Mouse (Mus musculus) gastrocnemius, adult 2 months (tissue): ENCODE data around the gene Bcl2l13. TPM values are rescaled to one million over a fixed set of nuclear protein-coding genes. Genes with fewer than 3 reads are reported as not detected.
"Not testable (repeated sequence)": the region's sequence is repeated elsewhere in the genome, so short reads cannot be mapped to it uniquely, and the experiment has no call there.

Experiments used
- DNase-seq: peaks from one replicate; pipeline ENCODE4 v3.0.0; 2022
- H3K27ac ChIP-seq: fragments of 200-600 bp; 2 replicates; pipeline ENCODE4 v1.8.1; 2022; ENCODE audit warnings: mild to moderate bottlenecking
- H3K4me3 ChIP-seq: fragments of 200-600 bp; 2 replicates; pipeline ENCODE4 v1.8.1; 2022; ENCODE audit warnings: mild to moderate bottlenecking, moderate library complexity
- CTCF ChIP-seq: fragments of 200-600 bp; IDR thresholded peaks from 2 replicates; pipeline ENCODE4 v1.8.1; 2022; ENCODE audit warnings: antibody characterized with exemption, mild to moderate bottlenecking, moderate library complexity
- intact Hi-C: fragments of 180-260 bp; cut with DNase I; formaldehyde crosslinking; loops from one replicate; pipeline ENCODE4 v1.15.1; 2025
- total RNA-seq, 2 experiments: library from RNA; stranded (reverse); gene quantifications; 2 replicates each; pipeline ENCODE4 v1.2.3; 2021

The Bcl2l13 gene
- total RNA-seq, 2 experiments from 2014 or later: 65.3 to 74.2 TPM

DNA sequence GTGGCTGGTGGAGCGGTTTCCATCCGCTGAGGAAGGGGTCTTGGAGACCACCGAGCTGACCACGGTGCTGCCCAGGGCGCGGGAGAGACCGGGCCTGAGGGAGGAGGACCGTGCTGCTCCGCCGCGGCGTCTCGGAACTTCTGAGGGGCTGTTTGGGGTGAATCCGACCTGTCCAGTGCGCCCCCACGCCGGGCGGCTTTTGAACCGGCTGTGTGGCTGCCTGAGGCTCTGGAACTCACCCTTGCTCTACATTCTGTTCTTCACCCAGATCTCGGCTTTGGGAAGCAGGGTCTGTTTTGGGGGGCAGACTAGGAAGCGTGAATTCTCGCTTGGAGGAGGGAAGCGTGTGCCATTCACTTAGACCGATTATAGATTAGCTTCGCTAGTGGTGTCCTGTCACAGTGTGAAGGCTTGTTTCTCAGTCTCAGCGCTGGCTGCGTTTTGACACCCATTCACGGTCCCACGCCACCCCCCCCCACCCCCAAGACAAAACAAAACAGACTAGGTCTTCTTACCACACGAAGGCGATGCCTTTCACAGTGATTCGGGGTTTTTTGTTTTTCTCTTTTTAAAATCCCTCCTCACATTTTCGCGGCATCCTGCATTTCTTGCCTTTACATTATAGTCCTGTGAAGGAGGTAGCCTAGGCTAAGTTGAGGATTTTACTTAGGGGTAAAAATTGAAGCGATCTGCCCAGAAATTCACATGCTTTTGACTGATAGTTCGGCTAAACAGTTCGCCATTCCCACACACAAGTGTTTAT, 558 bp downstream of the Bcl2l13 start:
- no peak for TF ChIP-seq CTCF
- Histone ChIP-seq H3K27ac (peak overlapping the region; percentile 95), H3K4me3 (peak overlapping the region; percentile 94)
- no peak for DNase-seq
- intact Hi-C loops: no loop called here

DNA sequence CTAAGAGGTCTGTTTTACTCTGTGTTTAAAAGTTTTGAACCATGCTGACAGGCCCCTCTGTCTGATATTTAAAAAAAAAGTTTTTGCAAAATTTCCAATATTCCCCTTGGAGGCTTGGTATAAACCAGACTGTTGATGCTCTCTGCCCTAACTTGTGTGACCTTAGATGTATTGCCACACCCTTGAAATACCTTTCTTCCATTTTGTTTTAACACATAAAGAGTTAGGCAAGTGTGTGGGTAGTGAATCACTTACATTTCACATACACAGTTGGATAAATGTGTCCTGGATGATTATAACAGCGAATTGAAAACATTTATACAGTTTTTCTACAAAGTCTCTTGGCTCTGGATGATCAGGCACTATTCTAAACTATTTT, 1.1 kb downstream of the Bcl2l13 start:
- Histone ChIP-seq H3K4me3 (peak overlapping the region; percentile 94), H3K27ac (peak overlapping the region; percentile 95)
- no peak for TF ChIP-seq CTCF
- intact Hi-C loops: no loop called here
- no peak for DNase-seq

DNA sequence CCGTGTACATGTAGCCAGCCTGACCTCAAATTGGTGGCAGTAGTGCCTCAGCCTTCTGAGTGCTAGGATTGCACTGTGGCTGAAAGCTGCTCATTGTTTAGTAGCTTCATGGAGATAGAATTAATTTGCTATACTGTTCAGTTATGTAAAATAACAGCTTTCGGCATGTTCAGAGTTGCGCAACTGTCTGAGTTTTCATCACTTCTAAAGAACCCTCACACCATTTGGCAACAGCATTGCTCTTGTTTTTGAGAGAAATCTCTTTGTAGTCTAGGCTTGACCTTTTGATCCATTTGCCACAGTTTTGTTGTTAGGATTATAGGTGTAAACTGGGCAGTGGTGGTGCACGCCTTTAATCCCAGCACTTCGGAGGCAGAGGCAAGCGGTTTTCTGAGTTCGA, 4.2 kb downstream of the Bcl2l13 start:
- DNase-seq: no peak
- TF ChIP-seq CTCF: no peak
- Histone ChIP-seq H3K4me3 (no peak overlapping the region), H3K27ac (no peak overlapping the region)
- intact Hi-C loops: no loop called here

DNA sequence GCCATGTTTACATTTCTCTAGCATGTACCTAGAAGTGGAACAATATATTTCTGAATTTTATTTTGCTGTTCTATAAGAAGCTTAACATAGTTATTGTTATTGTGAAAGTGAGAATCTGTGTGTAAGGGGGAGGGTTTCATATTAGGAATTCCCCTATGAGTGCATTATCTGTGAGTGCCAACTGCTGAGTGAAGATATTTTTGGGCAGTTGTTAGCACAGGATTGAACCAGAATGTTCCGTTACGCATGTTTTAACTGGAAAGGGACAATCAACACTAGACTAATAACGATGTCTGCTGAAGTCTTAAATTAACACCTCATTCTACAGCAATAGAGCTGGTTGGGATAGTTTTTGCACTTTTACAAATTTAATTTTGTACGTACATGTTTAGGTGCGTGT, 5.7 kb downstream of the Bcl2l13 start:
- H3K27ac ChIP-seq: no peak overlapping the region
- DNase-seq: no peak

DNA sequence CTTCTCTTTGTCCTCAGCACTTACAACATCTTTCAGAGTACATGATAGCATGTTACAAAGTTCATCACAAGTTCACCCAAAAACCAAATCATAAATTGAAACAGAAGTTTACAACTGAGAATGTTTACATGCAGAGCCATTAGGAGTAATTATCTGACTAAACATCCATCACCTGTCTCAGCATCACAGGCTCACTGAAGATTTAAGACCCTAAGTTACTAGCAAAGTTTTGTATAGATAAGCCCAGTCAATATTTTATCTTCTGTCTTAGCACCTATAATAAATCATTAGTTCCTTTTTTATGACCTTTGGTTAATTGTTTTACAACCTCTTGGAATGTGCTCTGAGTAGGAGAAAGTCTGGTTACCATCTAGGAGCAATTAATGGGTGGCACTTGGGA, 14.7 kb downstream of the Bcl2l13 start:
- H3K27ac ChIP-seq, intact Hi-C loops, H3K4me3 ChIP-seq, DNase-seq: not testable (repeated sequence)

More for the DNA sequence above, 5.7 kb downstream of the Bcl2l13 start:
- intact Hi-C loops: no loop called here
- no peak for TF ChIP-seq CTCF
- H3K4me3 ChIP-seq: no peak overlapping the region

DNA sequence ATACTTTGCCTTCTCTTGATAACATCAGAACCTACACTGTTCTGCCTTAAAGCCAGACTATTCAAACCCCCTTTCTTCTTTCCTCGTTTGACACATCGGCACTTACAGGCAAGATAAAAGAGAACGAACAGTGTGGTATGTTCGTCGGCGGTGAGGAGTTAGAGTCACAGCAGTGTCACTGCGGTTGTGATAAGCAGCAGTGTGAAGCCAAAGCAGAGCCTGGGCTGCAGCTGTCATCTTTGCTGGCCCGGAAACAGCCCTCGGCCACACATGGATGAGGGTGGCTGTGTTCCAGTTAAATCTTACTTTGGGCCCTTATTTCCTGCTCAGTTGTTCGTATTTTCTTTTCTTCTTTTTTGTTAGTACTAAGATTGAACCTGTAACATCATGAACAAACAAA, 18.4 kb downstream of the Bcl2l13 start:
- Histone ChIP-seq H3K27ac (no peak overlapping the region), H3K4me3 (no peak overlapping the region)
- DNase-seq: no peak
- TF ChIP-seq CTCF: no peak
- intact Hi-C loops: no loop called here

DNA sequence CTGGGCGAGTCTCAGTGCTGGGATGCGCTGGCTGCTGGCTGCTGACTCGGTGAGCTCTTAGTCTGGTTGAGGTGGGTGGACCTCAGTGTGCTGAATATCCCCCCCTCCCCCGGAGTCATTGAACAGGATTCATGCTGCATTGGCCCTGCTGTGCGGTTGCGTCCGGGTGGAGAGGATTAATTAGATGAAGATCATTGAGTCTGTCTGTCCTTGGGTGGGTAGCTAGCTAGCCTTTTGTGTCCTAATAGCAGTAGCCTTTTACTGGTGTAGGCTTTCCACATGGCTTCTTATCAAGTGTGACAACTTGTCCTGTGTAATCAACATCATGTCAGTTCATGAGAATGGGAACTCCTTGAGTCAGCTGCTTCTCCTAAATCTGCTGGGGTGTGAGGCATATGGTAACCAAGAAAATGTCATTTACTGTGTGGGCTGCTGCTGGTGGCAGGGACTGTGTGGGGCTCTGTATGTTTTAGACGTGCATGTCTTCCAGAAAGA, 22.3 kb downstream of the Bcl2l13 start:
- no peak overlapping the region for H3K27ac ChIP-seq
- intact Hi-C loops: no loop called here
- TF ChIP-seq CTCF: no peak
- no peak for DNase-seq
- H3K4me3 ChIP-seq: no peak overlapping the region

DNA sequence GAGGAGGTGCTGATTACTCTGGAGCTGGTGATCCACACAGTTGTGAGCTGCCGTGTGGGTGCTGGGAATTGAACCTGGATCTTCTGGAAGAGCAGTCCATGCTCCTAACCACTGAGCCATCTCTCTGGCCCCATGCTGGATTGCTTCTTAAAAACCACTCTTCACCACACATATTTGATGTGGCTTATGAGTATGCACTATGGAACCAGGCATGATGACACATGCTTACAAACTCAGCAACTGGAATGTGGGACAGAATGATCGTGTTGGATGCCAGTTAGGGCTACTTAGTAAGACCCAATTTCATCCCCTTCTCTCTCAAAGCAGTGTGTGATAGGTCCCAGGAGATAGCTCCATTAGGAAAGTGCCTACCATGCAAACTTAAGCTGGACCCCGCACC, 24.1 kb downstream of the Bcl2l13 start:
- no peak for TF ChIP-seq CTCF
- intact Hi-C loops: no loop called here
- DNase-seq: no peak
- no peak overlapping the region for H3K27ac ChIP-seq
- no peak overlapping the region for H3K4me3 ChIP-seq

DNA sequence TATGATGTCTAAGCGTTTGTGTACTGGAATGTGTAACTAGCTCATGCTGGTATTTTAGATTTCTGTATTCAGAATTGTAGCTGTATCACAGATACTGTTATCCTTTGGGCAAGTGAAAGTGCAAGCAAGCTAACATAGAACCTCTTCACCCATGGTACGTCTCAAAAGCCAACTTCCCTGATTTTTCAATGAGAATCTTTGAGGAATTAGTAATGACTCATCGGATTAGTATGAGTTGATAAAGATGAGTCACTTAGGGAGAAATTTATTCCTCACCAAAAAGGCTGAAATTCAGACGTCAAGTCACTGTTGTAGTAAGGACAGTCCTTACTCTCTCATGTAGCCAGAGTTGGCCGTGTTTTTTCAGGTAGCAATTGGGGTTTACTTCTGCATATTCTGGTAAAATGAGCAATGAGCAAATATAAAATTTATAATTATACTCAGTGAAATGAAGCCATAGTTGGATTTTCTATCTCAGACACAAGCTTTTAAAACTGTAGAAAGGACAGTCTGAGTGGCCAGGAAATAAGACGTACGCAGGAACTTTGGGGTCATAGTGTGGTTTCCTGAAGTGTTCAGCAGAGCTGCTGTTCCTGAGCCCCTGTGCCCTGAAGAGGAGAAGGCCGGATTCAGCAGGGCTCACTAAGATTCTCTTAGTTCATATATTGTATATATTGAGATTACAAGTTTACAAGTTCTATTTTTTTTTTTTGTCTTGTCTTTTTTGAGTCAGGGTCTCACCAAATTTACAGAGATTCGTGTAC, 30.2 kb downstream of the Bcl2l13 start:
- no peak for TF ChIP-seq CTCF
- no peak overlapping the region for H3K4me3 ChIP-seq
- H3K27ac ChIP-seq: peak overlapping the region; percentile 16; the same call in 1 of the 2 replicates
- DNase-seq: no peak
- intact Hi-C loops: no loop called here

DNA sequence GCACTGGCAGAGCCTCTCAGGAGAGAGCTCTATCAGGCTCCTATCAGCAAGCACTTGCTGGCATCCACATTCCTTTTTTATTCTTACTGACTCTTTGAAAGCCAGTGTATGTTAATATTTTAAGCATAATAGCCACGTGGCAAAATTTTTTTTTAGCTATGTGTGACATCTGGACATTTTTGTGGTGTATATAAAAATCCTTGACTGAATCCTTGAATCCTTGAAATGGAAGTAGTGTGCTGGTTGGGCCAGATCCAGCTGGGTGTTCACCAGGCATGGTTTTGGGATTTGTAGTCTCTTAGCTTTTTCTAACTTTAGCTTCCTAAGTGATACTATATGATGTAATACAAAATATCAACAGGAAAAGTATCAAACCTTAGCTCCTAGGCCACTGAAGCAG, 32.8 kb downstream of the Bcl2l13 start:
- no peak overlapping the region for H3K27ac ChIP-seq
- no peak overlapping the region for H3K4me3 ChIP-seq
- no peak for TF ChIP-seq CTCF
- intact Hi-C loops: no loop called here
- no peak for DNase-seq

DNA sequence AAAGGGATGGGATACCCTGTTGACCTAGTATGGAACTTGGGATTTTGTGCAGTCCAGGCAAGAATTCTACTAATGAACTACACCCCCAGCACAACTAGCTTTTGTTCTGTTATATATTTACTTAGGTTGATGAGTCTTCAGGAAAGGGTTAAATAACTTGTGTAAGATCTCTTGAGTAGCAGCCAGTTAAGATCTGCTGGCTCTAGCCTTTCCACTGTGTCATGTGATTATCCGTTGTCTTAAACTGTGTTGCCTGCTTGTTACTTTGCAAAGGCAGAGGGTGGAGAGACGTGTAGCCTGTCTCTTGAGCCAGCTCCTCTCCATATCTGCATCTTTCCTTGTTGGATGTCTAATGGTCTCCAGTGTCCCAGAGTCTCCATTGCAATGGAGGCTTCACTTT, 35.3 kb downstream of the Bcl2l13 start:
- no peak for DNase-seq
- no peak overlapping the region for H3K4me3 ChIP-seq
- TF ChIP-seq CTCF: no peak
- intact Hi-C loops: no loop called here
- no peak overlapping the region for H3K27ac ChIP-seq

DNA sequence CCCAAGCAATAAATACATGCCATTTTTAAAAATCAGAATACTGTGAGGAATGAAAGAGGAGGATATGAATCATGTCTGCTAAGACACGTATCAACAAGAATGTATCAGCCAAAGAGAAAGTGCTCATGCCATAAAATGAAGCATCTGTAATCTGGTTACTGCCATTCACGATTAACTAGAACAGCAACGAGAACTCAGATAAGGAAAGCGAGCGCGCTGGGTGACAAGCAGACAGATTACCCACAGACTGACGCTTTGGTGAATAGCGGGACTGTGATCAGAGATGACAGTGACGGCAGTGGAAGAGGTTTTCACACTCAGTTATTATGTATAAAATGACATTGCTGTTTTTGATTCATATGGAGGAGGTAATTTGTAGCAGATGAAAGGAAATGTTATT, 37.9 kb downstream of the Bcl2l13 start:
- intact Hi-C loops: no loop called here
- no peak overlapping the region for H3K27ac ChIP-seq
- TF ChIP-seq CTCF: no peak
- DNase-seq: no peak
- H3K4me3 ChIP-seq: no peak overlapping the region

DNA sequence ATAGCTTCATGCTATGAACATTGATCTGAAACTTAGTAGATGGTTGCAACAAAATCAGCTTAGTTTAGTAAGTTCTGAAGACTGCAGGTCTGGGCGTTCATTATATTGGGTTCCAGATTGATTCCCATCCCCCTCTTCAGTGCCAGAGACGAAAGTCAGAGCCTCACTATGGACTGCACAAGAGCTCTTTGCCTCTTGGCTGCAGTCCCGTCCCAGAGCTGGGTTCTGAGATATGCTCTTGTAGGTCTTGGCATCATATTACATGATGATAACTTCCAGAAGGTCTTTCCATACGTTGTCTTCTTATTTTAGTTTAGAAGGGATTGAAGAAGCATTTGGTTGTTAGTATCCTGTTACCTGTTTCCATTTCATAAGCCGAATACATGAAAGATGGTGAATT, 43.0 kb downstream of the Bcl2l13 start:
- DNase-seq: no peak
- Histone ChIP-seq H3K27ac (no peak overlapping the region), H3K4me3 (no peak overlapping the region)
- intact Hi-C loops: no loop called here
- no peak for TF ChIP-seq CTCF
